Mouse (Mus musculus) cerebellum, adult (tissue): ENCODE measurements around the gene Slc22a1.

Experiments
- ATAC-seq: cut with Nextera tagmentation; 2 replicates; pipeline ENCODE4 v1.9.2; 2017; ENCODE audit warnings: mild to moderate bottlenecking, moderate library complexity, mixed read lengths; ENCODE audit not compliant: insufficient number of reproducible peaks, low FRiP score, low TSS enrichment

Slc22a1 gene

DNA sequence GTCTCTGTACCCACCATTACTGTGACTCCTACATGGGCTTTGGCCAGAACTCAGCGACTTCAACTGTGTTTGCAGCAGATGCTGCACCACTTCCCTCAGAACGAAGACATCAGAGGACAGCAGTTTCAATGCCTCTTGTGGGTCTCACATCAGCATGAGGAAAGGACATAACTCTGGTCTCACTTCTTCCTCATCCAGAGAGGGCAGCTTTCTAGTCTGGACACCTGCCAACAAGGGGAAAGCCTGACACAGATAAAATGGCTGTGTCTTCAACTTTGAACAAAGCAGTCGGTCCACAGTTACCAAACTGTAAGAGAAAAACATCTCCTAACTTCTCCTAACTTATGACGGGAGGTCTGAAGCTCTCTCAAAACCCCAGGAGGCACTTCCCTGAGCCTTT lies 34.5 kb downstream of the Slc22a1 start:
- no peak for ATAC-seq

DNA sequence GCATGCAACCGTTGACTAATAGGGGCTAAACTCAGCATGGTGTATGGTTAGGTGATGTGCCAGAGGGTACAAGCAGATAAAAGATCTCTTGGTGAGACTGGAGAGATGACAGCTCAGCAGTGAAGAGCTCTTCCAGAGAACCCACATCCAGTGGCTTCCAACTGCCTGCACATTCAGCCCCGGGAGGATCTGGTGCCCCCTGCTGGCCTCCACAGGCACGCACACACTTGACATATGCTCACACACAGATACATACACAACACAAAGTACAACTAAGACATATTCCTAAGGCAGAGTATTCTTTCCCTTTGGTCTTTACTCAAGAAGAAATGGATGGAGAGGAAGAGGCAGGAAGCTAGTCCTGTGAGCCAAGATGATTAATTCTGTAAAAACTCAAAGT lies 36.0 kb downstream of the Slc22a1 start:
- ATAC-seq = no peak

DNA sequence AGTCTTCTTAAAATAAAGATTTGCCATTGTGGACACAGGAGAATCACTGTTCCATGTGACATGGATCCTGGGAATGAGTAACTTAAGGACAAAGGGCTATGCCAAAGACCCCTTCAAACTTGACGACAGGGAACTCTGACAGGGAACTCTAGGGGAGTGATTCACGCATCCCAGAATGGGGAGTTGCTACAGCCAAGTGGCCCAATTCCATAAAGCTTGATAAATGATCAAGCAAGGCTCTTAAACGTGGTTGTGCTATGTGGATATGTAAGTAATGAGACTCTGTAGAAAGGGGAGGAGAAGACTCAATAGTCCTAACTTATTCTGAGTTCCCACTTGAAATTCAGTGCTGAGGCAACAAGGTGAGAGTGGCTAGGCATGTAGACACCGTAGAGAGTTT lies 40.8 kb downstream of the Slc22a1 start:
- ATAC-seq = no peak

DNA sequence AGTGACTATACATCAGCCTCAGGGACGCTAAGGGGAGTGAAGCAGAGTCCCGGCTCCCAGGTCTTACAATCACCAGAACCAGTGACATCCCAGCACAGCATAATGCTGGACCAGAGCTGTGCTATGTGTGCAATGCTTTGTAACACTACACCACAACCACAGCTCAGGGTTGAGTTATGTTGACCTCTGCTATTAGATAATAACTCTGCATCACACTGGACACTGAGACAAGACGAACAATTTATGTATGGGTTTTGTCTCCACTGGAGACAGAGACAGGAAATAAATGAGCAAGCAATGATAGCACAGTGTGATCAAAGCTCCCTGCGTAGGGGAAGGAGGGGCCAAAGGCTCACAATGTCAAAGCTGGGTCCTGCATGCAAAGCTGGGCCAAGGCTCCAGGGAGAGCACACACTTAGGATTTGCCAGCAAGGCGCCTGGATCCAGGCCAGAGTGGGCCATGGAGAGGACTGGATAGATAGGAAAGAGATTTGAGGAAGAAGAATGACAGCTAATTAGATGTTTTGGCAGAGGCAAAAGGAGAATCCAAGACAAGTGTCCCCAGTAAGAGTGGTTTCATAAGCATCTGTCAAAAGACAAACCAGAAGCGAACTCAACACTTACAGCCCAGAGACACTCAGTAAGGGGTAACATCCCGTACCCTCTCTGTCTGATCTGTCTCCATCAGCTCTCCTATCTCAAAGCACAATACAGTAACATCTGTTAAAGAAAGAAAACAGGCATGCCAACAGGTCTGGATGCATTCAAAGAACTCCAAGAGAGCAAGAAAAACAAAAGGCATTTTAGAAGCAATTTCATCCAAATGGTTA lies 43.6 kb downstream of the Slc22a1 start:
- ATAC-seq = no peak

DNA sequence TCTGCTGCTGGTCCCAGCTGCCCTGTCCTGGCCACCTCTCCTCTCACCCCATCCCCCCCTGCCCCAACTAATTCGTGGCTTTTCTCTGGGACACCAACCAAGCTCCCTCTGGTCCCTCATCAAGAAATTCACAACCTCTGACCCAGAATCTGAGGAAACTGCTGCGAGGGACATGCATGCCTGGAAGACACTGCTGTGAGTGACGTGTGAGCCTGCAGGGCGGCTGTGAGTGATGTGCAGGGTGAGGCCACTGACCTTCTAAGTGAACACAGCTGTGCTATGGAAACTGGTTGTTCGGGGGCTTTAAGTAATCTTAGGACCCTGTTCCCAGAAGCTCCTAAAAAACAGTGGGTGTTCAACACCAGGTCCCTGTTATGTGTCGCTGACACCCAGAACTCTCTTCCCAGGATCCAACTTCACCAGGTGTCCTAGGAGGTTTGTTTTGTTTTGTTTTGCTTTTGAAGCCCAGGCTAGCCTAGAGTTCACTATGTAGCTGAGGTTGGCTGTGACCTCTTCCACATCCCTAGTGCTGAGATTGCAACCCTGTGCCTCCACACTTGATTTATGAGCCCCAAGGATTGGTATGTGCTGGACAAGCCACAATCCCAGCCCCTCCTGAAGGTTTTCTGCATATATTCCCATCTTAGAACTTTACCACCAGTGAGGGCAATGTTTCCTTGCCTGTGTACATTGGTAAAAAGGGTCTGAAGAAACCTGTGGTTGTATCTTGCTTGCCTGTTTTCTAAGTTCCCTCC lies 44.5 kb downstream of the Slc22a1 start:
- ATAC-seq = no peak

DNA sequence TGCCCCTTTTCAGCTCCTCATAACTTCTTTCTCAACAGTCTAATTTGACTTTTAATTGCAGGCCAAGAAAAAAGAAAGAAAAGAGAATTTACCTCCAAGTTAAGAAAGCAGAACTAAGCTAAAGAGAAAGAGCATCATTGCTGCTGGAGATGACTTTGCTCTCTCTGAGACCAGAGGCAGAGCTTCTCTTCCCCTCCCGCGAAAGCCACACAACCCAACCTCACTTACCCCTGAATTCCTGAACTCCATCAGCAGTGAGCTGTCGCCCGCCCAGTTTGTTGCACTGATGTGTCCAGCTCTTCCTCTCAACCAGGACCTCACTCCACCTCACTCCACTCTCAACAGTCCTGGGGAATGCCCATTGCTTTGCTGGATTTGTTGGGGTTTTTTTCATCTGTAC lies 47.6 kb downstream of the Slc22a1 start:
- ATAC-seq = no peak

DNA sequence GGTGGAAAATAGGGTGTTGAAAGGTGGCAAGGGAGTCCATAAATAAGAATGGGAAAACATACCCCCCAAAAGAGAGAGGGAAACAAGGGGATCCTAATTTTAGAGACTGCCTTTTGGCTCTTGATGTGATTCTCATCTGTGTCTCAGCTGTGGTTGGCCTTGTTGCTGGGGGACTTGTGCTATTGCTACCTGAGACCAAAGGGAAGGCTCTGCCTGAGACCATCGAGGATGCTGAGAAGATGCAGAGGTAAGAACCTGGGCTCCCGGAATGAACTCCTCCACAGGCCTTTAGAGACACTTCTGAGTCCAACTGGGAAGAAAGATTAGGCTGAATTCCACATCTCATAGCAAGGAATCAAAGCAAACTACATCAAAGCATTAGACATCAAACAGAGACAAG lies 56.0 kb downstream of the Slc22a1 start:
- no peak for ATAC-seq

DNA sequence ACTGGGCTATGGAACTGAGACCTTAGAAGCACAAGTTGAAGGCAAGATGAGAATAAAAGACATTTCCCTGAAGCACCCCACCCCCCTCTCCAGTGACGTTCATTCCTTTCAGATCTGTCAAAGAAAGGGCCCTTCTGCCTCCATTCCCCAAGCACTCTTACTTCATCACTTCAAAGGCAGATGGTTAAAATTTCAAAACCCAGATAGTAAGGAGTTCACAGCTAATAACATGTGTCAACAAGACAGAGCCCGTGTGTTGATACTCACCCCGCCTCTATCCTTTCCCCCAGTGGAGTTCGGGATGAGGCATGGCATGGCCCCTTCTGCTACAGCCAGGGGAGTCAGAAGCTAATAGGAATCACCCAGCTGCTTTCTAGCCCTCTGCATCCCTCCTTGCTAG lies 60.2 kb downstream of the Slc22a1 start:
- ATAC-seq = no peak

DNA sequence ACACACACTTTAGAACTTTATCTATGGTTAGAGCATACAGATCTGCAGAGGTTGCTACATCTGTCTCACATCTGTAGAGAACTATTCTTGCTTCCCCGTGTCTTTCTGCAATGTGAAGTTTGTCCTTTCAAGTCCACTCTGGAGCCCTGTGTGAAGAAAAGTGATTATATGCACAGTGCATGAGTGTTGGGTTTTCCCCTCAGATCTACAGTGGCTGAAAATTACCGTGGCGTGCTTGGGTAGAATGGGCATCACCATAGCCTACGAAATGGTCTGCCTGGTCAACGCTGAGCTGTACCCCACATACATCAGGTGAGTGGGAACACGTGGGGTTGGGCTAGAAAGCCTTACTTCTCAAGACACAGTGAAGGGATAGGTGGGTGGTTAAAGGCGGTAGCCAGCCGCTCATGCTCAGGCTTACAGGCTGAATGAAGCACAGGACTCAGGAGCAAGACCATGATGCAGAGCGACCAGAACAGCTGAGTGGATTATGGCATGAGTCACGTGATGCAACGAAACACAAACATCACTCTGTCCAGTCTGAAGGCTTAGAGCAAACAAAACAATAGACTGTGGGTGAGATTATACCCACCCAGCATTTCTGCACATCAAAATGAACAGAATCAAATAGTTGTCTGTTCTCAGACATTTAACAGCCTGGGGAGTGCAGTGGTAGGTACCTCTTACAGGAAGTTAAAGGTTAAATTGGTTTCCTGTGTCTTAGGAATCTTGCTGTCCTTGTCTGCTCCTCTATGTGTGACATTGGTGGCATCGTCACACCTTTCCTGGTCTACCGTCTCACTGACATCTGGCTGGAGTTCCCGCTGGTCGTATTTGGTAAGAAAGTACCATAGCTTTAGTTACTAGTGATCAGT lies 60.9 kb downstream of the Slc22a1 start:
- ATAC-seq = no peak

DNA sequence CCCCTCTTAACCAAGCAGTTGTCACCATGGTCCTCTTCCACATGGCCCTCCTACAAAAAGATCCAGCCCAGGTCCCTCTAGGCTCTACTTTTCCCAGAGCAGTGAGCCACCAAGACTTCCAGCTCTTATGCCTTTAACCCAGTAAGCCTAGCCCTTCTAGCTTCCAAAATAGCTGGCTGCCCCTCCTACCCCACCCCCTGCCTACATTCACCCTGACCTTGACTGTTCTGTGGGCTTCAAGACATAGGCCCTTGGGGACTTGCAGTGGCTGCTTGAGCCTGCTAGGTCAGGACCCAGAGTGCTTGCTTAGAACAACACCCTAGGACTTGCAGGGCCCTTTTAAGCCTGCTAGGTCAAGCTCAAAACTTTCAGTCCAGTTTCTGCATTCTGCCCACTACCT lies 68.4 kb downstream of the Slc22a1 start:
- ATAC-seq = no peak

DNA sequence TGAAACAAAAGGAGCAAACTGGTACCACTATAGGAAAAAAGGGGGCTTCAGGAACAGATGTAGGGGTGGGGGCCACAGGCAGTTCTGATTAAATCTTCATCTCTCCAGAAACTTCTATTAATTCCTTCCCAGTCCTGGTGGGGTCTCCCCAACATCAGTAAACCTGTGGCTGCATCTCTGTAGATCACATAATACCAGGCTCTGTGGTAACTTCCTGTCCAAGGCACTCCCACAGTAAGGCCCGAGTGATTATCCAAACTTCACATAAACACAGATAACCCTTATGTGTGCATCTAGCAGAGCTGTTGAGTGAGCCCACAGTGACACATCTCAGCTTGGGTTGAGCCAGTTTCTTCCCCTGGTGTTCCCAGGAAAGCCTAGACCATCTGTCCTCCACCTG lies 69.0 kb downstream of the Slc22a1 start:
- no peak for ATAC-seq
